Mouse (Mus musculus) lung, adult 18-20 months (tissue): ENCODE data around the gene Tbl2.

Experiments used
- DNase-seq, 2 experiments: peaks; one replicate each; pipeline ENCODE4 v3.0.0; 2022; ENCODE audit warnings: mixed read lengths in 2 of 2

The Tbl2 gene

GRCm38 (mm10) chr5:135149053-135149819 lies at the start of gene Tbl2:
TSS of gene Tbl2 (plus strand) at chr5:135149657.
- peak; percentile 99 for DNase-seq

GRCm38 (mm10) chr5:135100981-135101380 lies 48.5 kb upstream of the Tbl2 start:
- DNase-seq, result no peak

GRCm38 (mm10) chr5:135103999-135104660 lies 45.3 kb upstream of the Tbl2 start:
- DNase-seq, result no peak

GRCm38 (mm10) chr5:135106758-135107256 lies 42.6 kb upstream of the Tbl2 start:
- peak; percentile 86 to 91 for DNase-seq

- DNase-seq, result peak; percentile 69 to 83
These were observed 41.6 kb upstream of the Tbl2 start for GRCm38 (mm10) chr5:135107521-135108501.

GRCm38 (mm10) chr5:135109017-135109416 lies 40.4 kb upstream of the Tbl2 start:
- no peak for DNase-seq

- no peak for DNase-seq
These were observed 40.0 kb upstream of the Tbl2 start for GRCm38 (mm10) chr5:135109426-135109825.

GRCm38 (mm10) chr5:135109976-135110375 lies 39.5 kb upstream of the Tbl2 start:
- DNase-seq, result no peak

- DNase-seq, result no peak
These were observed 35.7 kb upstream of the Tbl2 start for GRCm38 (mm10) chr5:135113782-135114181.

- DNase-seq, result no peak
These were observed 34.2 kb upstream of the Tbl2 start for GRCm38 (mm10) chr5:135115241-135115640.

- DNase-seq, result peak; percentile 65 to 67
These were observed 30.8 kb upstream of the Tbl2 start for GRCm38 (mm10) chr5:135118589-135119081.

- DNase-seq, result no peak
These were observed 28.7 kb upstream of the Tbl2 start for GRCm38 (mm10) chr5:135120753-135121152.

- no peak for DNase-seq
These were observed 23.3 kb upstream of the Tbl2 start for GRCm38 (mm10) chr5:135126121-135126520.

GRCm38 (mm10) chr5:135127669-135128068 lies 21.8 kb upstream of the Tbl2 start:
- no peak for DNase-seq

GRCm38 (mm10) chr5:135129747-135130146 lies 19.7 kb upstream of the Tbl2 start:
- no peak for DNase-seq

GRCm38 (mm10) chr5:135133736-135134405 lies 15.6 kb upstream of the Tbl2 start:
- DNase-seq, result peak; percentile 85 to 90

GRCm38 (mm10) chr5:135134534-135134933 lies 14.9 kb upstream of the Tbl2 start:
- DNase-seq, result peak; percentile 33 to 34

- DNase-seq, result no peak
These were observed 9.6 kb upstream of the Tbl2 start for GRCm38 (mm10) chr5:135139881-135140280.

- no peak for DNase-seq
These were observed 5.0 kb upstream of the Tbl2 start for GRCm38 (mm10) chr5:135144469-135144868.

GRCm38 (mm10) chr5:135145532-135145931 lies 3.9 kb upstream of the Tbl2 start:
- no peak for DNase-seq

- no peak for DNase-seq
These were observed 3.5 kb upstream of the Tbl2 start for GRCm38 (mm10) chr5:135145955-135146354.

GRCm38 (mm10) chr5:135148715-135149052 lies 773 bp upstream of the Tbl2 start:
- no peak for DNase-seq
